Mouse (Mus musculus) telencephalon, adult 2 months (tissue): ENCODE measurements around the gene Hfe2.
A peak's percentile ranks its signal among the peaks of the same experiment; 100 is the strongest.

Experiments used
- DNase-seq: peaks from one replicate; pipeline ENCODE4 v3.0.0-alpha.2; 2011; ENCODE audit warnings: low read depth, low spot score

The Hfe2 gene

GRCm38 (mm10) chr3:96575272-96575984, 50.5 kb downstream of the Hfe2 start:
- no peak for DNase-seq

- DNase-seq, result no peak
These were observed 51.2 kb downstream of the Hfe2 start for GRCm38 (mm10) chr3:96576005-96576658.

GRCm38 (mm10) chr3:96576690-96577541, 51.9 kb downstream of the Hfe2 start, which contains the start of gene Gm16253:
Gm16253 (plus strand) TSS chr3:96576984.
- peak; percentile 97 for DNase-seq

GRCm38 (mm10) chr3:96577566-96577965, 52.6 kb downstream of the Hfe2 start:
- DNase-seq, result no peak
